Mouse (Mus musculus) liver, postnatal 0 days (tissue): ENCODE results near the gene Zrsr1. TPM values are rescaled to one million over a fixed set of nuclear protein-coding genes. Genes with fewer than 3 reads are reported as not detected.

Source experiments
- ATAC-seq: fragments of 200-750 bp; cut with Nextera tagmentation; 2 replicates; pipeline ENCODE4 v1.8.0; 2017; ENCODE audit warnings: mild to moderate bottlenecking, moderate library complexity
- DNase-seq: peaks from one replicate; pipeline ENCODE4 v3.0.0-alpha.2; 2016
- H3K27ac ChIP-seq: fragments of 300-500 bp; sonication (generic); 2 replicates; pipeline ENCODE4 v1.5.1; 2014; ENCODE audit warnings: antibody characterized with exemption, moderate library complexity, mild to moderate bottlenecking, low read depth
- H3K27me3 ChIP-seq: fragments of 300-500 bp; sonication (generic); 2 replicates; pipeline ENCODE4 v1.6.1; 2014; ENCODE audit warnings: low read length, control low read depth, mixed read lengths; ENCODE audit not compliant: insufficient read depth
- H3K36me3 ChIP-seq: fragments of 300-500 bp; sonication (generic); replicated peaks from 2 replicates; pipeline ENCODE4 v1.6.1; 2014; ENCODE audit warnings: mild to moderate bottlenecking, control low read depth, low read length, moderate library complexity, mixed read lengths; ENCODE audit not compliant: insufficient read depth
- H3K4me1 ChIP-seq: fragments of 300-500 bp; sonication (generic); 2 replicates; pipeline ENCODE4 v1.6.1; 2014; ENCODE audit warnings: antibody characterized with exemption, mild to moderate bottlenecking, control low read depth; ENCODE audit not compliant: insufficient read depth
- H3K4me2 ChIP-seq: fragments of 300-500 bp; sonication (generic); 2 replicates; pipeline ENCODE4 v1.6.1; 2014; ENCODE audit warnings: low read depth, mild to moderate bottlenecking, low read length, moderate library complexity, mixed read lengths
- H3K4me3 ChIP-seq: fragments of 300-500 bp; sonication (generic); 2 replicates; pipeline ENCODE4 v1.5.1; 2014; ENCODE audit warnings: low read depth, low read length
- H3K9ac ChIP-seq: fragments of 300-500 bp; sonication (generic); replicated peaks from 2 replicates; pipeline ENCODE4 v1.6.1; 2014; ENCODE audit warnings: mild to moderate bottlenecking, moderate library complexity
- H3K9me3 ChIP-seq: fragments of 300-500 bp; sonication (generic); 2 replicates; pipeline ENCODE4 v1.6.1; 2016; ENCODE audit warnings: mild to moderate bottlenecking, control low read depth, low read length, mixed read lengths
- CTCF ChIP-seq: sonication (generic); IDR thresholded peaks from 2 replicates; pipeline ENCODE4 v1.5.1; 2016; ENCODE audit warnings: antibody characterized with exemption, low read depth
- EP300 ChIP-seq: IDR thresholded peaks from 2 replicates; pipeline ENCODE4 v1.6.1; 2016; ENCODE audit warnings: antibody characterized with exemption, low read depth, mild to moderate bottlenecking
- WGBS: fragments of 180-500 bp; shearing (Covaris S2); extraction: QIAGEN DNeasy Blood & Tissue Kit; methylation state at CpG from one replicate; pipeline ENCODE4 v1.1.7; 2014; ENCODE audit not compliant: insufficient replicate concordance; 5-methylcytosine and 5-hydroxymethylcytosine counted together
- polyA plus RNA-seq: library from polyadenylated mRNA; unstranded; fragments of >200 nt; fragmentation: Nextera tagmentation; extraction: Ambion mirVana; gene quantifications from 2 replicates; pipeline ENCODE4 v1.2.1, GENCODE M21; 2015

The Zrsr1 gene
- polyA plus RNA-seq, 1 experiment from 2014 or later: 1.5 TPM

DNA sequence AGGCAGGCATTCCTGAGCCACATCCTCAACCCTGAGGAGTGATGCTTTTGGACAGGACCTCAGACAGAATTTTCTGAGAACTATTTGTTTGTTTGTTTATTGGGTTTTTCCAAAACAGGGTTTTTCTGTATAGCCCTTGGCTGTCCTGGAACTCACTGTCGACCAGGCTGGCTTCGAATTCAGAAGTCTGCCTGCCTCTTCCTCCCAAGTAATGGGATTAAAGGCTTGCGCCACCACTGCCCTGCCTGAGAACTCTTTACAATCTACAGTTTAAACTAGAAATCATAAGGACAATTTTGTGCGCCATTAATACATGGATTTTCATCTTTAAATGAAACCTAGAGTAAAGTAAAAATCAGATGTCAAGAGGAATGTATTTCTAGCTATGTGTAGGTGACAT is 23.7 kb downstream of the Zrsr1 start:
- no peaks in the 10 kb centered on the region for H3K27me3 ChIP-seq
- H3K9ac ChIP-seq: no peak overlapping the region
- peaks cover 8% of the 10 kb centered on the region for H3K4me1 ChIP-seq
- H3K4me3 ChIP-seq: no peak overlapping the region
- no peak overlapping the region for H3K27ac ChIP-seq
- DNase-seq (no peak), ATAC-seq (no peak)
- H3K4me2 ChIP-seq: no peak overlapping the region
- H3K9me3 ChIP-seq: no peaks in the 10 kb centered on the region
- H3K36me3 ChIP-seq: peaks cover 59% of the 10 kb centered on the region
- WGBS: 90% methylated on average over 4 of the region's 4 CpGs
- no peak for TF ChIP-seq EP300
- no peak for TF ChIP-seq CTCF

GRCm38 (mm10) chr11:22998308-22998707 is 26.5 kb downstream of the Zrsr1 start:
- ATAC-seq: peak; percentile 80
- 59% methylated on average over 1 of the region's 1 CpGs for WGBS

DNA sequence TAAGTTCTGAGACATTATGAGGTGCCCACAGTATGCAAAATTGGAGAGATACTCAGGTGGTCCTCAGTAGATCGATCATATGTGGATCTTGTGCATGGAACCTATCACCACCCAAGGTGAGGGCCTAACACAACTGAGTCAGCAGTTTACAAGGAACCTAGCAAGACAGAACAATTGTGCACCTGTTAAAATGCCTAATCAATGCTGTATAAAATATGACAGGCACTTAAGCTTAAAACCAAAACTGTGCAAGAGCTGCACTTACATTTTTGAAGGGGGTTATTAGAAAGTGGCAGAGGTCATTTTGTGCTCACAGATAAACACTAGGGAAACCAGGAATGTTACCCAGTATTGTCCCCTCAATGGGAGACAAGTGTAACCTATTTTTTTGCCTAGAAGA is 33.5 kb downstream of the Zrsr1 start:
- ATAC-seq (no peak), DNase-seq (no peak)
- 79% methylated on average over 1 of the region's 1 CpGs for WGBS
- Histone ChIP-seq H3K27me3 (no peaks in the 10 kb centered on the region), H3K36me3 (peaks cover 36% of the 10 kb centered on the region), H3K27ac (no peak overlapping the region), H3K9ac (no peak overlapping the region), H3K9me3 (no peaks in the 10 kb centered on the region), H3K4me1 (peaks cover 6% of the 10 kb centered on the region), H3K4me3 (no peak overlapping the region), H3K4me2 (no peak overlapping the region)
- TF ChIP-seq CTCF: no peak

More at GRCm38 (mm10) chr11:22998308-22998707, 26.5 kb downstream of the Zrsr1 start:
- H3K9me3 ChIP-seq: no peaks in the 10 kb centered on the region
- no peak overlapping the region for H3K9ac ChIP-seq
- no peaks in the 10 kb centered on the region for H3K4me1 ChIP-seq
- H3K36me3 ChIP-seq: peaks cover 82% of the 10 kb centered on the region
- no peak overlapping the region for H3K27ac ChIP-seq
- H3K4me3 ChIP-seq: no peak overlapping the region
- TF ChIP-seq CTCF (no peak), EP300 (no peak)
- DNase-seq: no peak
- no peaks in the 10 kb centered on the region for H3K27me3 ChIP-seq
- H3K4me2 ChIP-seq: peak overlapping the region; percentile 28; the same call in 1 of the 2 replicates

GRCm38 (mm10) chr11:23007166-23007480 is 35.3 kb downstream of the Zrsr1 start:
- DNase-seq (no peak), ATAC-seq (peak; percentile 22)
- H3K36me3 ChIP-seq: peaks cover 21% of the 10 kb centered on the region
- peak overlapping the region; percentile 73 for H3K27ac ChIP-seq
- 5% methylated on average over 6 of the region's 6 CpGs for WGBS
- TF ChIP-seq CTCF (no peak), EP300 (no peak)
- peaks cover 6% of the 10 kb centered on the region for H3K4me1 ChIP-seq
- no peaks in the 10 kb centered on the region for H3K9me3 ChIP-seq
- H3K4me2 ChIP-seq: peak overlapping the region; percentile 97
- no peaks in the 10 kb centered on the region for H3K27me3 ChIP-seq
- H3K9ac ChIP-seq: peak overlapping the region; percentile 56
- peak overlapping the region; percentile 54 for H3K4me3 ChIP-seq

- Histone ChIP-seq H3K4me1 (peaks cover 6% of the 10 kb centered on the region), H3K4me3 (peak within 1 kb of the TSS; percentile 54), H3K36me3 (peaks cover 16% of the 10 kb centered on the region), H3K27me3 (no peaks in the 10 kb centered on the region), H3K27ac (peak within 1 kb of the TSS; percentile 75), H3K9ac (peak within 1 kb of the TSS; percentile 77), H3K4me2 (peak within 1 kb of the TSS; percentile 97), H3K9me3 (no peaks in the 10 kb centered on the region)
- DNase-seq: peak; percentile 68
- 1% methylated on average over 22 of the region's 22 CpGs for WGBS
- ATAC-seq: peak; percentile 94
- TF ChIP-seq EP300: no peak
- TF ChIP-seq CTCF: no peak
These were observed 35.8 kb downstream of the Zrsr1 start, which contains the start of gene Fam161a for GRCm38 (mm10) chr11:23007481-23008180. Gene Fam161a, plus strand, starts transcription at chr11:23007531.

DNA sequence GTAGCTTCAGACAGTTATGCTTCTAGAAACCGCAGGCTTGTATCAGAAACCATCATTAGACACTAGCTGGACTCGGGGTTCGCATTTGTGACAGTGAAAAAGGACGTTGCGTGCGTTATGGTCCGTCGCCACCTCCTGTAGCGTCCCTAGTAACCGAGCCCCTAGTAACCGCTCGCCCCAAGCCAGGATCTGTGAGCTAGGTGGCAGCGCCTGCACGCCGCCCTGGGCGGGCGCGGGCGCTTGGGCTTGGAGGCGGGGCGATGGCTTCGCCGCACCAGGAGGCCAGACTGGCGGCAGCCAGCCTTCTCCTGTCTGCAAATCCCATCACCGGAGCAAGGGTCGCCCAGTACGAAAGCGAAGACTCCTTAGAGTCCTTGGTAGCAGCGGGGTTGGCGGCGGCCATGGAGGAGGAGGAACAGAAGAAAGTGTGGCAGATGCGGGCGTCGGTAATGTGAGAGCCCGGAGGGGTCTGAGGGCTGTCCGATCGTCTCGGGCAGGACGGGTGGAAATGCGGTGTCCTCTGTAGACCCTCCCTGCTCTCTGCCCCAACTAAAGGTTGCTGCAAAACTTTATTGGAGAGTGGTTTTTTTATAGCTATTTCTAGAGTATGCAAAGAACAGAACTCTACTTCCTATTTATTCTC is 36.5 kb downstream of the Zrsr1 start:
- no peaks in the 10 kb centered on the region for H3K27me3 ChIP-seq
- DNase-seq: peak; percentile 87
- ATAC-seq: peak; percentile 86
- peaks cover 12% of the 10 kb centered on the region for H3K36me3 ChIP-seq
- peak overlapping the region; percentile 75 for H3K27ac ChIP-seq
- TF ChIP-seq EP300 (no peak), CTCF (peak; percentile 52)
- H3K4me2 ChIP-seq: peak overlapping the region; percentile 97
- peak overlapping the region; percentile 54 for H3K4me3 ChIP-seq
- peaks cover 6% of the 10 kb centered on the region for H3K4me1 ChIP-seq
- peak overlapping the region; percentile 77 for H3K9ac ChIP-seq
- WGBS: under 1% methylated on average over 40 of the region's 40 CpGs
- no peaks in the 10 kb centered on the region for H3K9me3 ChIP-seq
